Mouse (Mus musculus): ENCODE measurements around the gene Fbxo46.

- TF ChIP-seq GATA1 (IDR thresholded peaks at IDR 0.05; ENCODE audit: borderline replicate concordance, low read length) (no peak), FLI1 (IDR thresholded peaks at IDR 0.05; ENCODE audit: low read length) (no peak)
Measured at GRCm38 (mm10) chr7:19166990-19167389, 47.3 kb downstream of the Fbxo46 start.

Data from megakaryocyte, embryonic 14.5 days (primary cell).